Mouse (Mus musculus) midbrain, embryonic 10.5 days (tissue): Measurements from ENCODE around the gene Exosc1. TPM values are rescaled to one million over a fixed set of nuclear protein-coding genes. Genes with fewer than 3 reads are reported as not detected.

ENCODE experiments used
- DNase-seq: peaks from one replicate; pipeline ENCODE4 v3.0.0-alpha.2; 2017; ENCODE audit warnings: low spot score
- H3K27ac ChIP-seq: fragments of 300-500 bp; sonication (generic); replicated peaks from 2 replicates; pipeline ENCODE4 v1.5.1; 2016; ENCODE audit warnings: mild to moderate bottlenecking
- H3K27me3 ChIP-seq: fragments of 300-500 bp; sonication (generic); 2 replicates; pipeline ENCODE4 v1.6.1; 2016; ENCODE audit warnings: low read depth, mild to moderate bottlenecking; ENCODE audit not compliant: poor library complexity, severe bottlenecking
- H3K36me3 ChIP-seq: fragments of 300-500 bp; sonication (generic); 2 replicates; pipeline ENCODE4 v1.6.1; 2016; ENCODE audit warnings: mild to moderate bottlenecking, moderate library complexity
- H3K4me1 ChIP-seq: fragments of 300-500 bp; sonication (generic); 2 replicates; pipeline ENCODE4 v1.6.1; 2016
- H3K4me3 ChIP-seq: fragments of 300-500 bp; sonication (generic); 2 replicates; pipeline ENCODE4 v1.5.1; 2016; ENCODE audit warnings: mild to moderate bottlenecking, moderate library complexity
- H3K9me3 ChIP-seq: fragments of 300-500 bp; sonication (generic); replicated peaks from 2 replicates; pipeline ENCODE4 v1.6.1; 2016; ENCODE audit warnings: mild to moderate bottlenecking
- WGBS: fragments of 180-500 bp; shearing (Covaris S2); methylation state at CpG from one replicate; pipeline ENCODE4 v1.1.7; 2016; 5-methylcytosine and 5-hydroxymethylcytosine counted together
- polyA plus RNA-seq: library from polyadenylated mRNA; unstranded; fragments of >200 nt; fragmentation: Nextera tagmentation; extraction: Ambion mirVana; gene quantifications from 2 replicates; pipeline ENCODE4 v1.2.1, GENCODE M21; 2016

Gene Exosc1
- polyA plus RNA-seq, 1 experiment from 2014 or later, result 96.4 TPM

- Histone ChIP-seq H3K27me3 (no peaks in the 10 kb centered on the region), H3K4me3 (peak within 1 kb of the TSS; percentile 93), H3K4me1 (peaks cover 22% of the 10 kb centered on the region), H3K9me3 (no peaks in the 10 kb centered on the region), H3K36me3 (peaks cover 21% of the 10 kb centered on the region), H3K27ac (peak within 1 kb of the TSS; percentile 72)
- DNase-seq, result peak; percentile 82
- WGBS, result 1% methylated on average over 46 of the region's 46 CpGs
Measured at GRCm38 (mm10) chr19:41895460-41896318, 37.5 kb downstream of the Exosc1 start, which contains the start of gene Rrp12. Rrp12 (minus strand) TSS chr19:41896173.

GRCm38 (mm10) chr19:41894959-41895358, 38.3 kb downstream of the Exosc1 start:
- Histone ChIP-seq H3K4me3 (peak overlapping the region; percentile 93), H3K4me1 (peaks cover 22% of the 10 kb centered on the region), H3K36me3 (peaks cover 28% of the 10 kb centered on the region), H3K27me3 (no peaks in the 10 kb centered on the region), H3K27ac (no peak overlapping the region), H3K9me3 (no peaks in the 10 kb centered on the region)
- DNase-seq, result no peak
- WGBS, result 56% methylated on average over 7 of the region's 7 CpGs

- peaks cover 90% of the 10 kb centered on the region for H3K36me3 ChIP-seq
- H3K4me1 ChIP-seq, result no peaks in the 10 kb centered on the region
- no peaks in the 10 kb centered on the region for H3K27me3 ChIP-seq
- DNase-seq, result no peak
- H3K9me3 ChIP-seq, result no peaks in the 10 kb centered on the region
- H3K4me3 ChIP-seq, result no peak overlapping the region
- no peak overlapping the region for H3K27ac ChIP-seq
Measured at GRCm38 (mm10) chr19:41888191-41888590, 45.0 kb downstream of the Exosc1 start.

GRCm38 (mm10) chr19:41883882-41884281, 49.3 kb downstream of the Exosc1 start:
- H3K4me1 ChIP-seq, result no peaks in the 10 kb centered on the region
- no peaks in the 10 kb centered on the region for H3K27me3 ChIP-seq
- peaks cover 94% of the 10 kb centered on the region for H3K36me3 ChIP-seq
- no peaks in the 10 kb centered on the region for H3K9me3 ChIP-seq
- no peak for DNase-seq
- no peak overlapping the region for H3K27ac ChIP-seq
- WGBS, result 91% methylated on average over 9 of the region's 9 CpGs
- H3K4me3 ChIP-seq, result no peak overlapping the region

- H3K36me3 ChIP-seq, result peaks cover 90% of the 10 kb centered on the region
- H3K27me3 ChIP-seq, result no peaks in the 10 kb centered on the region
- no peak overlapping the region for H3K27ac ChIP-seq
- DNase-seq, result no peak
- 95% methylated on average over 4 of the region's 4 CpGs for WGBS
- H3K4me3 ChIP-seq, result no peak overlapping the region
- H3K4me1 ChIP-seq, result no peaks in the 10 kb centered on the region
- no peaks in the 10 kb centered on the region for H3K9me3 ChIP-seq
Measured at GRCm38 (mm10) chr19:41881842-41882241, 51.4 kb downstream of the Exosc1 start.

- Histone ChIP-seq H3K9me3 (no peaks in the 10 kb centered on the region), H3K27ac (no peak overlapping the region), H3K36me3 (peaks cover 95% of the 10 kb centered on the region), H3K4me1 (no peaks in the 10 kb centered on the region), H3K27me3 (no peaks in the 10 kb centered on the region), H3K4me3 (no peak overlapping the region)
- DNase-seq, result no peak
- WGBS, result 96% methylated on average over 14 of the region's 14 CpGs
Measured at GRCm38 (mm10) chr19:41874356-41874755, 58.9 kb downstream of the Exosc1 start.

Other genes starting within 250 kb of the Exosc1 start
- gene Slit1, start 189.8 kb downstream of the Exosc1 start, polyA plus RNA-seq, result 12.8 and 13.4 TPM in 2 replicates
- 38.1 and 39.5 TPM in 2 replicates for gene Arhgap19, start 131.4 kb downstream of the Exosc1 start, polyA plus RNA-seq
- gene Frat1, start 103.5 kb downstream of the Exosc1 start, polyA plus RNA-seq, result 10.3 and 11.9 TPM in 2 replicates
- 5.4 and 6.5 TPM in 2 replicates for gene Frat2, start 85.3 kb downstream of the Exosc1 start, polyA plus RNA-seq
- 34.0 and 35.4 TPM in 2 replicates for gene Rrp12, start 37.2 kb downstream of the Exosc1 start, polyA plus RNA-seq
- gene Pgam1, start 21.5 kb downstream of the Exosc1 start, polyA plus RNA-seq, result 924 and 1,153 TPM in 2 replicates
- 88.4 and 91.6 TPM in 2 replicates for gene Zdhhc16, start 57 bp upstream of the Exosc1 start, polyA plus RNA-seq
- 34.8 and 39.4 TPM in 2 replicates for gene Mms19, start 47.7 kb upstream of the Exosc1 start, polyA plus RNA-seq
- 9.5 and 10.2 TPM in 2 replicates for gene Ubtd1, start 48.3 kb upstream of the Exosc1 start, polyA plus RNA-seq
- 0.17 and 0.29 TPM in 2 replicates for gene Ankrd2, start 102.6 kb upstream of the Exosc1 start, polyA plus RNA-seq
- gene Hoga1, start 112.2 kb upstream of the Exosc1 start, polyA plus RNA-seq, result 1.1 and 1.8 TPM in 2 replicates
- 0.09 TPM in 1 of 2 replicates, not detected in the other for gene 4933411K16Rik, start 118.8 kb upstream of the Exosc1 start, polyA plus RNA-seq
- 51.9 and 70.7 TPM in 2 replicates for gene Morn4, start 152.9 kb upstream of the Exosc1 start, polyA plus RNA-seq
- gene Pi4k2a, start 157.0 kb upstream of the Exosc1 start, polyA plus RNA-seq, result 23.3 and 26.7 TPM in 2 replicates
- gene Avpi1, start 195.6 kb upstream of the Exosc1 start, polyA plus RNA-seq, result 15.7 and 17.7 TPM in 2 replicates
- gene Marveld1, start 214.0 kb upstream of the Exosc1 start, polyA plus RNA-seq, result 3.2 and 3.6 TPM in 2 replicates
- 29.4 and 36.4 TPM in 2 replicates for gene Zfyve27, start 230.5 kb upstream of the Exosc1 start, polyA plus RNA-seq